Mouse (Mus musculus) spleen, postnatal 10 days (tissue): ENCODE measurements around the gene Gja8.

Source experiments
- DNase-seq, 2 experiments: peaks; one replicate each; pipeline ENCODE4 v3.0.0; 2021 to 2022; ENCODE audit warnings: low spot score in 2 of 2

The Gja8 gene

GRCm38 (mm10) chr3:96879536-96879935 lies 46.3 kb downstream of the Gja8 start:
- DNase-seq = no peak

DNA sequence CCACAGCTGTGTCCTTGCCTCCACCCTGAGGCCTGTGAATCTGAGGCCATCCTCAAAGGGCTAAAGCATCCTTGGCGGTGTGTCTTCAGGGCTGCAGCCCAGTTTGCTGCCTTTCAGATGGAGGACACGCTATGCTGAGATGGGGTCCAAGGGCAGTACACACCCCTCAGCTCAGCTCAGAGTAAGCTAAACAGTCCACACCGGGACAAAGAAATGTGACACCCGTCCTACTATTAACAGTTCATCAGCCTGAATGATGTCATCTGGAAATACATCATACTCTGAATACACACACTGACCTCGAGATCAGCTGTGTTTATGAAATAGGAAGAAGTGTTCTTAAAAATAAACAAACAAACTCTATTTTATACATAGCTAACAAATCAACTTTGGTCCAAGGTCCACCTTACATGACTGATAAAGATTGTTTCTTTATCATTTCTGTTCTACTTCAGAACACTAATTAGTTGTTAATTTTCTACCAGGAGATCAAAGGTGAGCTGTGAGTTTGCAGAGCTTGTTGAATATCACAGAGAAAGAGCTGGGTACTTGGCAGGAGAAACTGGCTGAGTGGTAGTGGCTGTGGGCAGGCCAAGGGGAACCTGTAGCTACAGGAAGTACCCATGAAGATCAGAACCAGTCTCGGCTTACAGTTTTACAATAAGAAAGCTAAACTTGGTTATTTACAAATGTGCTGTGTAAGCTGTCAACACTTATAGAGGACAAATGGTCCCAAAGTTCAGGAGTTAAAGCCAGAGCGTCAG lies 50.8 kb downstream of the Gja8 start:
- DNase-seq = no peak

DNA sequence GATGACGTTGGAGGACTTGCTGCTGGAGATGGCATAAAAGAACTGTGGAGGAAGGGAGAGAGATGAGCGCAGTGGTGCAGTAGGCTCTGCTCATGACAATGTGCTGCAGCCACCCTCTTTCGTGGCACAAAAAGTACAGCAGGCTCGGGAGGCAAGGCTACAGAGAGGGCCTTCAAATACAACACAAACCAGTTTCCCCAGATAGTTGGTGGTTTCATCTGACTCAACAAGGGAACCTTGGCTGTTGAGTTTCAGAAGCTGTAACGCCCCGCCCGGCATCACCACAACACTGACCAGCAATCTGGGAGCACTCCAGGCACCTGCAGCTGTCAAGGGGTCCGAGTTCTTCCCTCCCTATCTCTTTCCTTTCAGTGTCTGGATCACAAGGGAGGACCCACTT lies 53.3 kb downstream of the Gja8 start:
- DNase-seq = no peak

GRCm38 (mm10) chr3:96871070-96871469 lies 54.8 kb downstream of the Gja8 start:
- no peak for DNase-seq

- no peak for DNase-seq
Observed at GRCm38 (mm10) chr3:96870270-96870669, 55.5 kb downstream of the Gja8 start.

DNA sequence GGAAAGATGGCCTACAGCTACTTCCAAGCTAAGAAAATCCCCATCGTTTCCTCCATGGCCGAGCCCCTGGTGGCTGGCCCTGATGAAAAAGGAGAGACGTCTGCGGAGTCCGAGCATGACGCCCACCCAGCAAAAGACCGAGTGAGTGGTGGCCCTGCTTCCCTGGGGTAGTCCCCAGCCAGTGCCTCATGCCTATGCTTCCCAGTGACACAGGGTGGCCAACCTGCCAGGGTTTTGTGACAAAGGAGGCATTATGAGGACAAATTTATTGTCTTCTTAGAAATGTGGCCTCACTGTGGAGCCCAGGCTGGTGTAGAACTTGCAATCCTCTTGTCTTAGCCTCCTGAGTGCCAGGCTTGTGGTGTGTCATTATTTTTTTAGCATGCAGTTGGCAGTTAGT lies 56.7 kb downstream of the Gja8 start:
- no peak for DNase-seq

- DNase-seq = no peak
Observed at GRCm38 (mm10) chr3:96868566-96868965, 57.3 kb downstream of the Gja8 start.

DNA sequence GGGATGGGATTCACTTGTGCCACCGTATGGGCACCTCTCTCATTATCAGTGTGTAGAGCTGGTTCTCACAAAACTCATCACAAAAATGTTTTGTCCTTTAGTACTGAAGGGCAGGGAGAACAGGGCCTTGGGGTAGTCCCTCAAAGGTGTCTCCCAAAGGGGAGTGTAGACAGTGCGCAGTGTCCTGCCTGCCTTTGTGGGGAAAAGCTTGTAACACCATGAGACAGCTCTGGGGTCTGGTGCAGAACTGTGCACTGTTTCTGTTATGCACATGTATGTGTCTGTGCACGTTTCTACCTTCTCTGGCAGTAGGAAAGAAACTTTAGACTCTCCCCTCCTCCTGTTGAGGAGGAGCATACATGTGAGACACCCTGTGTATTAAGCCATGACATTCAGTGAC lies 58.0 kb downstream of the Gja8 start:
- no peak for DNase-seq
